Mouse (Mus musculus): Measurements from ENCODE around the gene Ikbke.
A peak's percentile ranks its signal among the peaks of the same experiment; 100 is the strongest.

Ikbke gene

GRCm38 (mm10) chr1:131279456-131279776, at the start of gene Ikbke:
Ikbke (minus strand) TSS chr1:131279606.
- DNase-seq (ENCODE audit: low read depth, low spot score), result no peak

DNA sequence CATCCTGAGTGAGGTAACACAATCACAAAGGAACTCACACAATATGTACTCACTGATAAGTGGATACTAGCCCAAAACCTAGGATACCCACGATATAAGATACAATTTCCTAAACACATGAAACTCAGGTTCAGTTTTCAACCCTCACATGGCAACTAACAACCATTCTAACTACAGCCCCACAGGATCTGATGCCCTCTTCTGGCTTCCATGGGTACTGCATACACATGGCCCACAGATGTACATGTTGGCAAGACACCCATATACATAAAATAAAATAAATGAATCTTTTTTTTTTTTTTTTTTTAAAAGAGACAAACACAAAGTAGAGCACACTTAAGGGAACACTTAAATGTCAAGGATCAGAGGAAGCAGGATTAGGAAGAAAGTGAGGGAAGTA, 49.7 kb upstream of the Ikbke start:
- peak; percentile 19 for DNase-seq (ENCODE audit: low read depth, low spot score)

- DNase-seq (ENCODE audit: low read depth, low spot score), result no peak
These were observed 47.8 kb upstream of the Ikbke start for GRCm38 (mm10) chr1:131327167-131327566.

GRCm38 (mm10) chr1:131324816-131325463, 45.5 kb upstream of the Ikbke start:
- no peak for DNase-seq (ENCODE audit: low read depth, low spot score)

- no peak for DNase-seq (ENCODE audit: low read depth, low spot score)
These were observed 40.4 kb upstream of the Ikbke start for GRCm38 (mm10) chr1:131319598-131320330.

DNA sequence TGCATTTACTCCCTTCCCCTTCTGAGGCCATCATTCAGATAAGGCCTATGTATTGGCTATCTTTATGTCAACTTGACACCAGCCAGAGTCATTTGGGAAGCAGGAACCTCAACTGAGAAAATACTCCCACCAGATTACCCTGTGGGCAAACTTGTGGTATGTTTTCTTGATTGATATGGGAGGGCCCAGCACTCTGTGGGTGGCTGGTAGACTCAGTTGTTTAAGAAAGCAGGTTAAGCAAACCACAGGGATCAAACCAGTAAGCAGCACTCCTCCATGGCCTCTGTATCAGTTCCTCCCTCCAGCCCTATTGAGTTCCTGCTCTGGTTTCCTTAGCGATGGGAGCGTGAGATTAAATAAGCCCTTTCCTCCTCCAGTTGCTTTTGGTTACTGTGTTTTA, 39.0 kb upstream of the Ikbke start:
- DNase-seq (ENCODE audit: low read depth, low spot score), result no peak

- no peak for DNase-seq (ENCODE audit: low read depth, low spot score)
These were observed 38.2 kb upstream of the Ikbke start for GRCm38 (mm10) chr1:131317625-131318024.

DNA sequence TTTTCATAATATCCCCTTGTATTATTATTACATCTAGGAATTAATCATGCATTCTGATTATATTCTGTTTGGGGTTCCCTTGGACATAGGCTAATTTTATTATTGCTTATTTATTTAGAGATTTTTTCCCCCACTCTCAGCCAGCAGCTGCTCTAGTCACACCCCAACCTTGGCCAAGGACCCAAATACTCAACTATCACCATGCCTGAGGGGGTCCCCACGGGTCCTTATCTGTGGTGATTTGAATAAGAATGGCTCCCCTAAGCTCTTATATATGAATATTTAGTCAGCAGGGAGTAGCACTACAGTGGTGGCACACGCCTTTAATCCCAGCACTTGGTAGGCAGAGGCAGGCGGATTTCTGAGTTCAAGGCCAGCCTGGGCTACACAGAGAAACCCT, 31.9 kb upstream of the Ikbke start:
- no peak for DNase-seq (ENCODE audit: low read depth, low spot score)

GRCm38 (mm10) chr1:131310237-131310818, 30.9 kb upstream of the Ikbke start:
- no peak for DNase-seq (ENCODE audit: low read depth, low spot score)

GRCm38 (mm10) chr1:131300750-131301149, 21.3 kb upstream of the Ikbke start:
- DNase-seq (ENCODE audit: low read depth, low spot score), result no peak

DNA sequence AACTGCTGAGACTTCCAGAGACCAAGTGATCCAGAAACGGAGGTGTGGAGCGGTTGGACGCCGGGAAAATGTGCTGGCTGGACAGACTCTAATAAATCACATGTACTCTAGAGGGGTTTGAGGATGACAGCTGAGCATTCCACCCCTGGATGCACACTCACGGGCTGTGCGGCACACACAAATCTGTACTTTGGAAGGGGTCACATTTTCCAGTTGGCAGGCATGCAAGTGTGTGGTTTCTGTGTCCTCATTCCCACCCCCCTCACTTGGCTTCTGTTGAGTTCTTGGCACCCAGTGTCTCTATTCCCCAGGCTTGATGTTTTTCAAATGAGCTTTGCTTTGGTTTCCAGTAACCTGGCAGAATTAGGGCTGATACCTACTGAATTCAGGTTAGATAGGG, 20.4 kb upstream of the Ikbke start:
- no peak for DNase-seq (ENCODE audit: low read depth, low spot score)

- no peak for DNase-seq (ENCODE audit: low read depth, low spot score)
These were observed 19.8 kb upstream of the Ikbke start for GRCm38 (mm10) chr1:131299240-131299639.

- no peak for DNase-seq (ENCODE audit: low read depth, low spot score)
These were observed 18.8 kb upstream of the Ikbke start for GRCm38 (mm10) chr1:131298171-131298570.

- no peak for DNase-seq (ENCODE audit: low read depth, low spot score)
These were observed 17.3 kb upstream of the Ikbke start for GRCm38 (mm10) chr1:131296726-131297125.

DNA sequence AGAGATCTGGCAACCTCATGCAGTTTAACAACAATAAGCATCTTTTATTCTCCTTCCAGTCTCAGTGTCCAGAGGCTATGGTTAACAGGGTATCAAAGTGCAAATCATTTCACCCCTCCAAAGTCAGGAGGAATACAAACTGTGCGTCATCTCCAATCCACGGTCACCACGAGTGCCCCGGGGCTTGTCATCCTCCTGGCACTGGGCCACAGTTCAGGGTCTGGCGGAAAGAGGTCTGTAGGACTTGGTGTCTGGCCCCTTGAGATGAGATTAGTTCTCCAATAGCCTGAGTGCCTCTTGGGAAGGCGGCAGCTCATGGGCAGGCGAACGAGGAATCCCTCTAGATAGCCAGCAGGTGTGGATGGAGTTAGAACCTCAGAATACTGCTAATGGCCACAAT, 15.8 kb upstream of the Ikbke start:
- no peak for DNase-seq (ENCODE audit: low read depth, low spot score)

- no peak for DNase-seq (ENCODE audit: low read depth, low spot score)
These were observed 14.5 kb upstream of the Ikbke start for GRCm38 (mm10) chr1:131293922-131294250.

- no peak for DNase-seq (ENCODE audit: low read depth, low spot score)
These were observed 14.0 kb upstream of the Ikbke start for GRCm38 (mm10) chr1:131293221-131293921.

GRCm38 (mm10) chr1:131290648-131291047, 11.2 kb upstream of the Ikbke start:
- DNase-seq (ENCODE audit: low read depth, low spot score), result peak; percentile 19

GRCm38 (mm10) chr1:131288938-131289337, 9.5 kb upstream of the Ikbke start:
- no peak for DNase-seq (ENCODE audit: low read depth, low spot score)

- DNase-seq (ENCODE audit: low read depth, low spot score), result no peak
These were observed 7.9 kb upstream of the Ikbke start for GRCm38 (mm10) chr1:131287267-131287666.

DNA sequence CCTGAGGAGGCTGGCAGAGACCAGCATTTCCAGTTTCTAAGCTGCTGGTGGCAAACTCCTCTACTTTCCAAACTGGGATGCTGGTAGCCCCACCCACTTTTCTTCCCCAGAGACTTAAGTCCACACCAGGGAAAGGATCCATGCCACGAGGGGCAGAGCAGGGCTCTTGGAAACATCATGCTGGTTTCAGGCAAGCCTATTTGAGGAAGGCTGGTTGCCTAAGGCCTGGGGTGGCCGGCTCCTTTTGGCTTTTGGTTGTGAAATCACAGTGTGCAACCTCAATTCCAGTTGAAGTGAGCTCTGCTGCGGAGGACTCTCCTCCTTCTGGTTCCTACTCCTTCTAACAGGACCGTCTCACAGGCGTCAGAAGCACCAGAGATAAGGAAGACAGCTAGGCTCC, 7.4 kb upstream of the Ikbke start:
- DNase-seq (ENCODE audit: low read depth, low spot score), result no peak

GRCm38 (mm10) chr1:131284616-131285015, 5.2 kb upstream of the Ikbke start:
- DNase-seq (ENCODE audit: low read depth, low spot score), result no peak

DNA sequence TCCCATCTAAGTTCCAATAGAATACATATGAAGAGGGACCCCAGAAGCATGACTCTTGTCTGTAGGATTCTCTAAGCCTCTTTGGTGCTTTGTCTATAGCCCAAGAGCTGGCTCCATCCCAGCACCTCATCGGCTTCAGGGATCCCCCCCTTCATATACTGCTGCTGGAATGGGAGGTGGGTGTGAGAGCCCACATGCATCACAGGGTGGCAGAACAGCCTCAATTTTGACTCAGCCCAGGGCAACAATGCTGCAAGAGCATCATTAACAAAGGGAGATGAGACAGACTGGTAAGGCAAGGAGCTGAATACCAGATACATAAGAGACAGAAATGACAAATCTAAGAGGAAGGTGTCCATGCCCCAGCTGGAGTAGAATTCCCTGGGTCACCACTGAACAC, 4.8 kb upstream of the Ikbke start:
- DNase-seq (ENCODE audit: low read depth, low spot score), result no peak
